Mouse (Mus musculus) layer of hippocampus, adult 18-20 months (tissue): Measurements from ENCODE around the gene Kif1b. TPM values are rescaled to one million over a fixed set of nuclear protein-coding genes. Genes with fewer than 3 reads are reported as not detected.
"Not testable (repeated sequence)": the region's sequence is repeated elsewhere in the genome, so short reads cannot be mapped to it uniquely, and the experiment has no call there.

Source experiments
- DNase-seq, 2 experiments: peaks; one replicate each; pipeline ENCODE4 v3.0.0; 2022; ENCODE audit warnings: low spot score in 2 of 2
- total RNA-seq, 2 experiments: library from RNA; stranded (reverse); gene quantifications; 2 replicates each; pipeline ENCODE4 v1.2.3; 2021

Kif1b gene
- total RNA-seq, 2 experiments from 2014 or later: 383 to 410 TPM

- peak; percentile 48 to 67 for DNase-seq
These were observed 29.9 kb downstream of the Kif1b start for GRCm38 (mm10) chr4:149277571-149277970.

GRCm38 (mm10) chr4:149273128-149273527 is 34.4 kb downstream of the Kif1b start:
- no peak for DNase-seq

GRCm38 (mm10) chr4:149270541-149270940 is 37.0 kb downstream of the Kif1b start:
- no peak for DNase-seq

GRCm38 (mm10) chr4:149269026-149269425 is 38.5 kb downstream of the Kif1b start:
- no peak for DNase-seq

GRCm38 (mm10) chr4:149264895-149265294 is 42.6 kb downstream of the Kif1b start:
- DNase-seq: no peak

GRCm38 (mm10) chr4:149263218-149263617 is 44.3 kb downstream of the Kif1b start:
- DNase-seq: no peak

- no peak for DNase-seq
These were observed 46.0 kb downstream of the Kif1b start for GRCm38 (mm10) chr4:149261466-149261865.

- DNase-seq: no peak
These were observed 46.6 kb downstream of the Kif1b start for GRCm38 (mm10) chr4:149260911-149261310.

GRCm38 (mm10) chr4:149259391-149260094 is 48.0 kb downstream of the Kif1b start:
- DNase-seq: no peak

- DNase-seq: no peak
These were observed 48.6 kb downstream of the Kif1b start for GRCm38 (mm10) chr4:149258926-149259325.

- no peak for DNase-seq
These were observed 50.8 kb downstream of the Kif1b start for GRCm38 (mm10) chr4:149256511-149257300.

- no peak for DNase-seq
These were observed 51.9 kb downstream of the Kif1b start for GRCm38 (mm10) chr4:149255277-149256270.

- no peak for DNase-seq
These were observed 52.7 kb downstream of the Kif1b start for GRCm38 (mm10) chr4:149254827-149255226.

- DNase-seq: no peak
These were observed 58.2 kb downstream of the Kif1b start for GRCm38 (mm10) chr4:149249311-149249710.

- no peak for DNase-seq
These were observed 59.7 kb downstream of the Kif1b start for GRCm38 (mm10) chr4:149247772-149248171.

- DNase-seq: peak in 1 of 2 experiments; percentile 65
These were observed 60.3 kb downstream of the Kif1b start for GRCm38 (mm10) chr4:149247156-149247633.

- peak in 1 of 2 experiments; percentile 53 for DNase-seq
These were observed 60.8 kb downstream of the Kif1b start for GRCm38 (mm10) chr4:149246578-149247155.

- DNase-seq: no peak
These were observed 70.5 kb downstream of the Kif1b start for GRCm38 (mm10) chr4:149237011-149237410.

- DNase-seq: no peak
These were observed 73.6 kb downstream of the Kif1b start for GRCm38 (mm10) chr4:149233938-149234337.

- not testable (repeated sequence) for DNase-seq
These were observed 78.8 kb downstream of the Kif1b start for GRCm38 (mm10) chr4:149228682-149229081.

GRCm38 (mm10) chr4:149228256-149228655 is 79.2 kb downstream of the Kif1b start:
- DNase-seq: no peak
